Mouse (Mus musculus): Measurements from ENCODE around the gene Gtdc1.

- TF ChIP-seq CTCF (IDR thresholded peaks at IDR 0.05; ENCODE audit: low read depth, low read length) (no peak), POLR2A (IDR thresholded peaks at IDR 0.05; ENCODE audit: extremely low read depth, insufficient read depth, low read length) (no peak)
These were observed 372.7 kb downstream of the Gtdc1 start for GRCm38 (mm10) chr2:44554716-44555115.
